ENCODE assay signal across 13 mouse cellular contexts in genomic region chr3:149550231-149550951, GRCm38 (mm10).
DNase-seq lines count a peak whose midpoint lies in the region; ATAC-seq and TF ChIP-seq lines count a peak whose summit lies in the region.
"Had no signal": no experiment of that assay in that cellular context is flagged by ENCODE, and none has a peak within 500 bp of the region (broad histone marks: within the 10 kb centered on the region; RNA-seq: fewer than 3 reads in every experiment).

No protein-coding gene starts in this region.

- H3K9ac ChIP-seq in midbrain, postnatal 0 days (replicated peaks; ENCODE audit: low read length, poor library complexity, severe bottlenecking): no peak overlapping the region
- H3K9ac ChIP-seq in midbrain, embryonic 16.5 days (ENCODE audit: low read depth, low read length): no peak overlapping the region
- H3K9ac ChIP-seq: intestine, embryonic 15.5 days; limb, embryonic 15.5 days; lung, embryonic 14.5 days had no signal

- no peaks in the 10 kb centered on the region for H3K27me3 ChIP-seq in midbrain, postnatal 0 days (ENCODE audit: insufficient read depth, low read length)
- no peaks in the 10 kb centered on the region for H3K27me3 ChIP-seq in midbrain, embryonic 16.5 days (ENCODE audit: control insufficient read depth, insufficient read depth, low read depth, low read length)
- no peaks in the 10 kb centered on the region for H3K27me3 ChIP-seq in cerebellum, adult 2 months (ENCODE audit: control insufficient read depth, insufficient read depth, low read length)
- H3K27me3 ChIP-seq: intestine, embryonic 15.5 days; limb, embryonic 15.5 days had no signal

- H3K4me3 ChIP-seq in midbrain, postnatal 0 days (ENCODE audit: low read depth, low read length): no peak overlapping the region
- H3K4me3 ChIP-seq in midbrain, embryonic 16.5 days (ENCODE audit: low read depth, low read length): no peak overlapping the region
- no peak overlapping the region for H3K4me3 ChIP-seq in cerebellum, adult 2 months (replicated peaks; ENCODE audit: insufficient read depth, low read depth, low read length)
- H3K4me3 ChIP-seq: intestine, embryonic 15.5 days; limb, embryonic 15.5 days had no signal

- H3K4me2 ChIP-seq in midbrain, postnatal 0 days (ENCODE audit: low read depth, low read length, poor library complexity, severe bottlenecking): no peak overlapping the region
- no peak overlapping the region for H3K4me2 ChIP-seq in midbrain, embryonic 16.5 days (ENCODE audit: low read length)
- H3K4me2 ChIP-seq: intestine, embryonic 15.5 days; limb, embryonic 15.5 days; lung, embryonic 14.5 days had no signal

- no peaks in the 10 kb centered on the region for H3K4me1 ChIP-seq in midbrain, postnatal 0 days (ENCODE audit: insufficient read depth, low read length)
- peaks cover 7% of the 10 kb centered on the region; the same call in 1 of the 2 replicates for H3K4me1 ChIP-seq in midbrain, embryonic 16.5 days (ENCODE audit: control insufficient read depth, insufficient read depth, low read length)
- peaks cover 5% of the 10 kb centered on the region; the same call in 1 of the 2 replicates for H3K4me1 ChIP-seq in cerebellum, adult 2 months (ENCODE audit: control insufficient read depth, insufficient read depth, low read length)
- H3K4me1 ChIP-seq: intestine, embryonic 15.5 days; limb, embryonic 15.5 days had no signal

- no peak; the same call in 1 of the 2 replicates for ATAC-seq in midbrain, postnatal 0 days (ENCODE audit: low FRiP score)
- ATAC-seq in midbrain, embryonic 16.5 days: no peak
- ATAC-seq: CD4-positive, CD25-positive, alpha-beta regulatory T cell, adult 4 months; intestine, embryonic 15.5 days had no signal

- no peaks in the 10 kb centered on the region for H3K36me3 ChIP-seq in midbrain, postnatal 0 days (ENCODE audit: insufficient read depth, low read length)
- no peaks in the 10 kb centered on the region for H3K36me3 ChIP-seq in midbrain, embryonic 16.5 days (ENCODE audit: control insufficient read depth, insufficient read depth, low read length)
- H3K36me3 ChIP-seq: intestine, embryonic 15.5 days; limb, embryonic 15.5 days had no signal

- no peak overlapping the region for H3K27ac ChIP-seq in midbrain, postnatal 0 days (ENCODE audit: low read depth, low read length)
- H3K27ac ChIP-seq in midbrain, embryonic 16.5 days (ENCODE audit: low read length): no peak overlapping the region
- no peak overlapping the region for H3K27ac ChIP-seq in cerebellum, adult 2 months (ENCODE audit: insufficient read depth, low read length)
- H3K27ac ChIP-seq: intestine, embryonic 15.5 days; limb, embryonic 15.5 days had no signal

- TF ChIP-seq POLR2A in cerebellum, adult 2 months (IDR thresholded peaks at IDR 0.05; ENCODE audit: borderline replicate concordance, insufficient read depth, low read length): no peak

- TF ChIP-seq CTCF in midbrain, postnatal 0 days (IDR thresholded peaks at IDR 0.05): no peak
- TF ChIP-seq CTCF in cerebellum, adult 2 months (IDR thresholded peaks at IDR 0.05; ENCODE audit: borderline replicate concordance, insufficient read depth, low read depth, low read length): no peak

- 89% methylated on average over 9 of the region's 9 CpGs for WGBS in midbrain, postnatal 0 days
- WGBS in midbrain, embryonic 16.5 days: 86% methylated on average over 9 of the region's 9 CpGs
- WGBS in cerebellum, adult 2 months: 19% methylated on average over 9 of the region's 9 CpGs

- no peaks in the 10 kb centered on the region for H3K9me3 ChIP-seq in midbrain, postnatal 0 days (ENCODE audit: low read length)
- no peaks in the 10 kb centered on the region for H3K9me3 ChIP-seq in midbrain, embryonic 16.5 days (replicated peaks; ENCODE audit: control insufficient read depth, low read length, poor library complexity, severe bottlenecking)
- H3K9me3 ChIP-seq: intestine, embryonic 15.5 days; limb, embryonic 15.5 days had no signal

- DNase-seq in midbrain, postnatal 0 days (ENCODE audit: low spot score): peak; percentile 85
- peak; percentile 92 to 97 for DNase-seq in cerebellum, adult 2 months
- peak; percentile 14 for DNase-seq in layer of hippocampus, adult 11-12 months (ENCODE audit: low spot score)
- no peak for DNase-seq in spleen, postnatal 36 days (ENCODE audit: low spot score in 2 of 2)
- no peak for DNase-seq in adrenal gland, adult 2 months
- no peak for DNase-seq in T-cell, adult 2 months (ENCODE audit: low spot score)
- DNase-seq: heart, adult 11 months; kidney, postnatal 14 days; lung, embryonic 14.5 days had no signal

Comparison
In these comparisons a context has a peak if more than half of its experiments do, and no peak if none do; other contexts are left out.
1. DNase-seq: peak in midbrain, postnatal 0 days (single experiment), cerebellum, adult 2 months (2 of 2) and layer of hippocampus, adult 11-12 months (single experiment); none in spleen, postnatal 36 days (0 of 2), adrenal gland, adult 2 months (single experiment) and T-cell, adult 2 months (single experiment).